Mouse (Mus musculus) adrenal gland, adult 8-10 months (tissue): ENCODE data around the gene Creg2. TPM values are rescaled to one million over a fixed set of nuclear protein-coding genes. Genes with fewer than 3 reads are reported as not detected.
"Not testable (repeated sequence)": the region's sequence is repeated elsewhere in the genome, so short reads cannot be mapped to it uniquely, and the experiment has no call there.

Source experiments
- DNase-seq: peaks from one replicate; pipeline ENCODE4 v3.0.0; 2022
- total RNA-seq, 4 experiments: library from RNA; stranded (reverse); gene quantifications; 2 replicates each; pipeline ENCODE4 v1.2.4; 2022

Creg2 gene
- total RNA-seq, 4 experiments from 2014 or later, result 0.41 to 0.83 (median 0.55) TPM

DNA sequence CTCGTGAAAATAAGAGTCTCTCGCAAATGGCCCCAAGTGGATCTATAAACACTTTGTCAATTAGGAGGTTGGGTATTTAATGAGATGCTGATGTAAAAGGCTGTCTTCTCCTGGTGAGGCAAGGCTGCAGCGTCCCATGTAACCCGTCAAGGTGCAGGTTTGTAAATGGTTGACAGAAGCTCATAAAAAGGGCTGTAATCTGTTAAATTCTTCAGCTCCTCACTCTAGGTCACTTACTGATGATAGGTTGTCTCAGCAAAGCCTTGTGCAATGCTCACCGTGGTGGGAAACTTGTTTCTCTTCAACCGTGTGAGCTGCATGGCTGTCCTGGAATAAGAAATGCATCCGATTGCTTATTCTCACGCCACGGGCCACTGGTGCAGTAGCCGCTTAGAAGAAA lies 57.4 kb downstream of the Creg2 start:
- DNase-seq, result no peak

- DNase-seq, result no peak
Measured at GRCm38 (mm10) chr1:39592090-39592489, 59.2 kb downstream of the Creg2 start.

GRCm38 (mm10) chr1:39591557-39591956 lies 59.7 kb downstream of the Creg2 start:
- DNase-seq, result not testable (repeated sequence)

GRCm38 (mm10) chr1:39590193-39590592 lies 61.1 kb downstream of the Creg2 start:
- no peak for DNase-seq

DNA sequence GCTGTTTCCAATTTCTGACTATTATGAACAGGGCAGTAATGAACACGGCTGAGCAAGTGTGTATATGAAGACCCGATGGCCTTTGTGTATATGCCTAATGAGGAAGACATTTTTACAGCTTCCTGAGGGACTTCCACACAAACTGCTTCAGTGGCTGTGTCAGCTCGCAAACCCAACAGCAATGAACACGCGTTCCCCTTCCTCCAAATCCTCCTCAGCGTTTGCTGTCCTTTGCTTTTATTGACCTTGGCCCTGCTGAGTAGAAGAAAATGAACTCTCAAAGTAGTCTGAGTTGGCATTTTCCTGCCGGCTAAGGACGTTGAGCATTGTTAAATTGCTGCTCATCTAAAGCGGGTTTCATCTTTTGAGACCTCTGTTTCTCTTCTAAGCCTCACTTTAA lies 65.9 kb downstream of the Creg2 start:
- DNase-seq, result no peak

- no peak for DNase-seq
Measured at GRCm38 (mm10) chr1:39583173-39583572, 68.1 kb downstream of the Creg2 start.

- no peak for DNase-seq
Measured at GRCm38 (mm10) chr1:39581215-39581614, 70.1 kb downstream of the Creg2 start.

DNA sequence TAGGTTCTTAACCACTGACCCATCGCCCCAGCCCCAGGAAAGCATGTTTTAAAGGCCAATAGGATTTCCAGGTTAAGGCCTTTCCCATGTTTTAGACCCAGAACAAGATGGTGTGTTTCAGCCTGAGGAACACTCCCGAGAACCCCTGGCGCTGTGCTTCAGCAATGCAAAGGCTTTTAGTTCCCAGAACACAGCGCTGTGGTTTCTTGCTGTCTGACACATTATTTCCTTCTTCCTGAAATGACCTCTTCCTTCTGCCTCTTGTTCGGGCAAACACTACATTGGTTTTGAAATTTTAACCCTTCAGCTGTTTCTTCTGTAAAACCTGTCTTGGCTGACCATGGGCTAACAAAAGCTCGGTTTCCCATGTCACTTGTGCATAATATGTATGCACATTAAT lies 72.1 kb downstream of the Creg2 start:
- no peak for DNase-seq

GRCm38 (mm10) chr1:39578446-39578845 lies 72.8 kb downstream of the Creg2 start:
- no peak for DNase-seq

GRCm38 (mm10) chr1:39577253-39577705 lies 74.0 kb downstream of the Creg2 start, which contains the start of gene Rnf149:
Rnf149 (minus strand) TSS chr1:39577405.
- peak; percentile 94 for DNase-seq

DNA sequence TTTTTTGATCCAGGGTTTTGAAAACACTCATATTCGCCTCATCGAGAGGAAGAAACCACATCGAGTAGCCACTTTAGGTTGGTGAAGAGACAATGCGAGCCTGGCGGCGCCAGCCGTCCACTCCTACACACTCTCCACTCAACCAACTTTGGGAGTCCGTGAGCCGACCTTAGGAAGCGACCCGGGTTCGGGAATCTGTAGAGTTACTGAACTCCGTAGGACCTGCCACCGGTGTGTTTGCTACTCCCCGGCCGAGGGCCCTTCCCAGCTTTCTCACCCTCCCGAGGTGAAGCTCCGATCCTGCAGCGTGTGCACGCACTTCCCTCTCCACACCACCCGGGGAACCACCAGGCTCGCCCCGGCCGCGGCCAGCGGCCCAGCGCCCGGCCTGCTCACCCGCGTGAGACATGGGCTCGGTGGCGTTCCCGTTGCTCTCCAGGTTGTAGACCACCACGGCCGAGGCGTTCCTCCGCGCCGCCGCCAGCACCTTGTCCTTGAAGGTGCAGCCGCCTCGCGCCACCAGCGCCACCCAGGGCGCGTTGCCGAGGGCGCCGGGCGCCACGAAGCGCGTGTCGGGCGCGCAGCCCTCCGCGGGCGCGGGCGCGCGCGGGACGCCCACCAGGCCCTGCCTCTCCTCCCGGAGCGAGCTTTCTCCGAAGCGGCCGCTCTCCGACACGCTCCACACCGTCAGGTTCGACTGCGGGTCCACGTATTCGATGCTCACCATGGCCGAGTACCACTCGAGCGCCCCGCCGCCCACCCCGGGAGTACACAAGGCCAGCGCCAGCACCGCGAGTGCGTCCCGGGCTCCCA lies 74.6 kb downstream of the Creg2 start:
- DNase-seq, result peak; percentile 41

DNA sequence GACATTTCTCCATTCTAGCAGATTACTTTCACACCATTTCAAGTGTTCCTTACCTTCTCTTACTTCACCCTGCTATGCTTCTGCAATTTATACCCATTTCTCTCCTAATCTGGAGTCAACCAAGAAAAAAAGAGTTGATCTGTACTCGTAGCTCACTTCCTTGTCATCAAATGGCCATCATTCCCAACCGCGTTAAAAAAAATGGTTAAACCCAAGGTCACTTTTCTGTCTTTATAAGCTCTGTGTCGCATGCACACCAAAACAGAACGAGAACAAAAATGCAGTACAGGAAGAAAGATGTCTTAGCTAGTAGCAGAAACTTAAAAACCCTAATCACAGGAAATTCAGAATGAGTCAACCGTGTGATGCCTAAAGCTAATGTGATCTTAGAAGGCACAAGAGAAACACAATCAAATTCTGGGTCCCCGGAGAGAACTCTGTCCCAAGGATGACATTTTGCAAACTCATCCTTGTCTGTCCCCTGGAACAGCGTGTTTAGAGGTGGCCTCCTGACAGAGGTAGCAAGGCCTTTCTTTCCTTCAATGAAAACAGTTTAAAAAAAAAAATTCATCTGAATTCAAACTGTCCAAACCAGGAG lies 75.4 kb downstream of the Creg2 start:
- no peak for DNase-seq

GRCm38 (mm10) chr1:39573890-39574289 lies 77.4 kb downstream of the Creg2 start:
- no peak for DNase-seq

GRCm38 (mm10) chr1:39571653-39572052 lies 79.6 kb downstream of the Creg2 start:
- no peak for DNase-seq

Other genes with a start within 250 kb of the Creg2 start
- 10 to 100 TPM in 2 of 4 experiments, 1 to 10 TPM in 2; 6.8 to 15.1 (median 11.5) TPM for gene Tbc1d8, start 172.7 kb downstream of the Creg2 start, total RNA-seq
- gene Cnot11, start 116.5 kb downstream of the Creg2 start, total RNA-seq, result 10 to 100 TPM; 20.6 to 25.8 (median 22.9) TPM
- 10 to 100 TPM; 42.9 to 56.9 (median 49.2) TPM for gene Rnf149, start 74.1 kb downstream of the Creg2 start, total RNA-seq
- under 1 TPM in 2 of 4 experiments, not detected in 2; 0.22 to 0.30 TPM for gene Rfx8, start 69.5 kb upstream of the Creg2 start, total RNA-seq
- gene Gm3646, start 153.9 kb upstream of the Creg2 start, total RNA-seq, result not detected
- 100 to 1,000 TPM in 2 of 4 experiments, 10 to 100 TPM in 2; 80.9 to 123 (median 104) TPM for gene Map4k4, start 249.4 kb upstream of the Creg2 start, total RNA-seq